Mouse (Mus musculus): ENCODE results near the gene Aebp2.

GRCm38 (mm10) chr6:140649812-140650211, 27.3 kb downstream of the Aebp2 start:
- no peak for TF ChIP-seq ZNF384 (IDR thresholded peaks at IDR 0.05; ENCODE audit: low read depth, low read length)
- TF ChIP-seq CTCF (IDR thresholded peaks at IDR 0.05 in 2 of 3, conservative IDR thresholded peaks at IDR 0.05 in 1 of 3; ENCODE audit: control insufficient read depth in 1 of 3, insufficient read depth in 1 of 3, low read depth in 2 of 3, low read length in 3 of 3, poor library complexity in 1 of 3, severe bottlenecking in 1 of 3) = no peak
- no peak for TF ChIP-seq CHD1 (IDR thresholded peaks at IDR 0.05; ENCODE audit: low read depth, low read length)
- no peak for TF ChIP-seq CHD2 (IDR thresholded peaks at IDR 0.05; ENCODE audit: low read length)
- TF ChIP-seq MYC (IDR thresholded peaks at IDR 0.05; ENCODE audit: low read depth, low read length) = no peak
- TF ChIP-seq POLR2A (IDR thresholded peaks at IDR 0.05; ENCODE audit: control insufficient read depth in 1 of 2, insufficient read depth in 1 of 2, low read depth in 1 of 2, low read length in 2 of 2, poor library complexity in 1 of 2) = no peak
- TF ChIP-seq TCF12 (IDR thresholded peaks at IDR 0.05; ENCODE audit: low read depth, low read length) = no peak
- TF ChIP-seq MEF2A (IDR thresholded peaks at IDR 0.05; ENCODE audit: extremely low read depth, insufficient replicate concordance, low read depth, low read length, poor library complexity, severe bottlenecking) = no peak
- no peak for TF ChIP-seq GATA1 (IDR thresholded peaks at IDR 0.05; ENCODE audit: low read depth, low read length)

Data from MEL (cell line).